Mouse (Mus musculus) heart, postnatal 0 days (tissue): Measurements from ENCODE around the gene Arl4c. TPM values are rescaled to one million over a fixed set of nuclear protein-coding genes. Genes with fewer than 3 reads are reported as not detected.

ENCODE experiments used
- ATAC-seq: fragments of 200-750 bp; cut with Nextera tagmentation; 2 replicates; pipeline ENCODE4 v1.8.0; 2017; ENCODE audit warnings: low read depth, moderate number of reproducible peaks, moderate library complexity; ENCODE audit not compliant: insufficient read depth
- DNase-seq: peaks from one replicate; pipeline ENCODE4 v3.0.0-alpha.2; 2016; ENCODE audit warnings: low spot score
- H3K27ac ChIP-seq: fragments of 300-500 bp; sonication (generic); 2 replicates; pipeline ENCODE4 v1.5.1; 2014; ENCODE audit warnings: low read depth, mild to moderate bottlenecking
- H3K27me3 ChIP-seq: fragments of 300-500 bp; sonication (generic); 2 replicates; pipeline ENCODE4 v1.6.1; 2014; ENCODE audit warnings: low read length, mixed read lengths; ENCODE audit not compliant: control insufficient read depth, insufficient read depth
- H3K36me3 ChIP-seq: fragments of 300-500 bp; sonication (generic); replicated peaks from 2 replicates; pipeline ENCODE4 v1.6.1; 2014; ENCODE audit warnings: low read length, mixed read lengths; ENCODE audit not compliant: control insufficient read depth, insufficient read depth
- H3K4me1 ChIP-seq: fragments of 300-500 bp; sonication (generic); 2 replicates; pipeline ENCODE4 v1.6.1; 2014; ENCODE audit warnings: antibody characterized with exemption; ENCODE audit not compliant: control insufficient read depth, insufficient read depth
- H3K4me2 ChIP-seq: fragments of 300-500 bp; sonication (generic); 2 replicates; pipeline ENCODE4 v1.6.1; 2014; ENCODE audit warnings: low read depth, mild to moderate bottlenecking, low read length, moderate library complexity
- H3K4me3 ChIP-seq: fragments of 300-500 bp; sonication (generic); 2 replicates; pipeline ENCODE4 v1.5.1; 2014; ENCODE audit warnings: low read depth, low read length
- H3K9ac ChIP-seq: fragments of 300-500 bp; sonication (generic); replicated peaks from 2 replicates; pipeline ENCODE4 v1.6.1; 2014; ENCODE audit warnings: low read depth, low read length, mixed read lengths
- H3K9me3 ChIP-seq: fragments of 300-500 bp; sonication (generic); replicated peaks from 2 replicates; pipeline ENCODE4 v1.6.1; 2016; ENCODE audit warnings: low read length; ENCODE audit not compliant: control insufficient read depth
- CTCF ChIP-seq: IDR thresholded peaks from 2 replicates; pipeline ENCODE4 v1.5.1; 2016; ENCODE audit warnings: antibody characterized with exemption, control low read depth, low read depth
- EP300 ChIP-seq: IDR thresholded peaks from 2 replicates; pipeline ENCODE4 v1.6.1; 2016; ENCODE audit warnings: antibody characterized with exemption, low read depth
- WGBS: fragments of 180-500 bp; shearing (Covaris S2); extraction: QIAGEN DNeasy Blood & Tissue Kit; methylation state at CpG from one replicate; pipeline ENCODE4 v1.1.7; 2014; 5-methylcytosine and 5-hydroxymethylcytosine counted together
- polyA plus RNA-seq: library from polyadenylated mRNA; unstranded; fragments of >200 nt; fragmentation: Nextera tagmentation; extraction: Ambion mirVana; gene quantifications from 2 replicates; pipeline ENCODE4 v1.2.1, GENCODE M21; 2015
- total RNA-seq: library from RNA; depleted of rRNA; stranded (reverse); fragments of >200 nt; gene quantifications from 2 replicates; pipeline ENCODE4 v1.2.3, GENCODE M21; 2014; ENCODE audit warnings: low replicate concordance

Arl4c gene
- total and polyA plus RNA-seq, 2 experiments from 2014 or later, result 6.2 to 20.9 TPM

- no peaks in the 10 kb centered on the region for H3K27me3 ChIP-seq
- ATAC-seq (no peak), DNase-seq (no peak)
- TF ChIP-seq EP300, result no peak
- no peak for TF ChIP-seq CTCF
- H3K4me2 ChIP-seq, result no peak overlapping the region
- WGBS, result 63% methylated on average over 3 of the region's 3 CpGs
- no peaks in the 10 kb centered on the region for H3K36me3 ChIP-seq
- no peak overlapping the region for H3K4me3 ChIP-seq
- no peaks in the 10 kb centered on the region for H3K4me1 ChIP-seq
- no peaks in the 10 kb centered on the region for H3K9me3 ChIP-seq
- no peak overlapping the region for H3K9ac ChIP-seq
- H3K27ac ChIP-seq, result no peak overlapping the region
These were observed 56.4 kb downstream of the Arl4c start for GRCm38 (mm10) chr1:88645599-88646119.

DNA sequence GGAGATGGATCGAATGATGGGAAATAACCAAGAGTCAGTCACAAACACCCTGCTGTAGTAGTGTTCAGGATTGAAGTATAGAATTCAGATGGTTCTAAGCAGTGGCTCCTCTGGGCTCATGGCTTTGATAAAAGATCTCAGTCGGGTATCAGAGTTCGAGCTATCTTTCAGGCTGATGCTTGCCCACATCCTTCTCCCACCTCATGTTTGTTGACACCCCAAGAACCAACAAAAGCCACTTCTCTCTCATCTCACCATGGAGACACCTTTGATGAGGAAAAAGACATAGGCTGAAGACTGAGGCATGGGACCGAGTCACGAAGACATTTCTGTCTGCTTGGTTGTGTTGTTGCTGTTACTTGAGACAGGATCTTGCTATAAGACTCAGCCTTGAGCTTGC lies 57.6 kb downstream of the Arl4c start:
- no peaks in the 10 kb centered on the region for H3K27me3 ChIP-seq
- WGBS, result 81% methylated on average over 5 of the region's 5 CpGs
- ATAC-seq (no peak), DNase-seq (no peak)
- no peak for TF ChIP-seq EP300
- no peak for TF ChIP-seq CTCF
- H3K4me3 ChIP-seq, result no peak overlapping the region
- no peaks in the 10 kb centered on the region for H3K9me3 ChIP-seq
- H3K9ac ChIP-seq, result no peak overlapping the region
- H3K27ac ChIP-seq, result no peak overlapping the region
- H3K36me3 ChIP-seq, result no peaks in the 10 kb centered on the region
- no peak overlapping the region for H3K4me2 ChIP-seq
- peaks cover 10% of the 10 kb centered on the region; the same call in 1 of the 2 replicates for H3K4me1 ChIP-seq

DNA sequence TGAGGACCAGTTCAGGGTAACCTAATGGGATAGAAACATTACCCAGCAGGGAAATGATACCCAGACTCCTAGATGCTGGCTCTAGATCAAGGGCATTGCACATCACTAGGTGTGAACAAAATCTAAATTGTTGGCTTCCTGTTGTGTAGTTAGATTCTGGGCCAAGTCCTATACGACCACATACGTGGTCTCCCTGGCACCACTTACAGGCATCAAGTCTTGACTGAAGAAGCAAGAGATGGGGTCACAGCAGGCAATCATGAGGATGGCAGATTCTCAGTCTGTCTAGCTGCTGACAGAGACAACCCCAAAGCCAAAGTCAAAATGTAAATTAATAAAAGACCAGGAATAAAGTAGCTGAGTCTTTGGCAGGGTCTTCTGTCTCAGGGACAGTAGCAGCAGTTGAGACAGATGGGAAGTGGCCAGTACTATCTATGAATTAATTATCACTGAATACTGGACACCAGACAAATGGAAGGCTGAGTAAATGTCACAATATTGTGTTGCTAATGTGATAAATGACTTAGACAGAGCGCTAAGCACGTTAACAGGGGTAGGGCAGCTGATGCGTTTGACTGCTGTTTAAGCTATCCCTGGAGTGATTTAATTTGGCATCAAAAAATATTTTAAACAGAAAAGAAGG lies 58.7 kb downstream of the Arl4c start:
- Histone ChIP-seq H3K9me3 (no peaks in the 10 kb centered on the region), H3K9ac (no peak overlapping the region), H3K27me3 (no peaks in the 10 kb centered on the region), H3K4me1 (peaks cover 14% of the 10 kb centered on the region; the same call in 1 of the 2 replicates), H3K36me3 (no peaks in the 10 kb centered on the region), H3K4me2 (no peak overlapping the region), H3K27ac (no peak overlapping the region), H3K4me3 (no peak overlapping the region)
- whole genome bisulfite sequencing, result 70% methylated on average over 5 of the region's 5 CpGs
- TF ChIP-seq EP300, result no peak
- no peak for TF ChIP-seq CTCF
- DNase-seq (no peak), ATAC-seq (no peak)

DNA sequence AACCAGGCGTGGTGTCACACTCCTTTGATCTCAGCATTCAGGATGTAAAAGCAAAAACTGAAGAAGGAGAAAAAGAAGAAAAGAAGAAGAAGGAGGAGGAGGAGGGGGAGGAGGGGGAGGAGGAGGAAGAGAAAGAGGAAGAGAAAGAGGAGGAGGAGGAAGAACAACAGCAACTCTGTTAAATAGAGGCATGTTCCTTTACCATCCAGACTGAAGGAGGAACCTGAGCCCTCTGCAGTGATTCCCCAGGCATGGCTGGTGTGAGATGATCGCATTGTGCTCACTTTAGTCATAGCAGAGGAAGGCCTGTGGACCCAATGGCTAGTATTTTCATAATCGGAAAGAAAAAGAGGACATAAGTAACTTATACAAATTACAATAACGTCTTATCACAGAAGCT lies 59.3 kb downstream of the Arl4c start:
- Histone ChIP-seq H3K4me1 (peaks cover 14% of the 10 kb centered on the region; the same call in 1 of the 2 replicates), H3K4me2 (no peak overlapping the region), H3K9me3 (no peaks in the 10 kb centered on the region), H3K9ac (no peak overlapping the region), H3K27ac (no peak overlapping the region), H3K27me3 (no peaks in the 10 kb centered on the region), H3K36me3 (no peaks in the 10 kb centered on the region), H3K4me3 (no peak overlapping the region)
- 71% methylated on average over 4 of the region's 4 CpGs for WGBS
- TF ChIP-seq CTCF (no peak), EP300 (no peak)
- DNase-seq (no peak), ATAC-seq (no peak)

GRCm38 (mm10) chr1:88641678-88642215 lies 60.3 kb downstream of the Arl4c start:
- Histone ChIP-seq H3K4me3 (no peak overlapping the region), H3K9ac (no peak overlapping the region), H3K4me1 (peaks cover 14% of the 10 kb centered on the region; the same call in 1 of the 2 replicates), H3K27ac (no peak overlapping the region), H3K27me3 (no peaks in the 10 kb centered on the region), H3K9me3 (no peaks in the 10 kb centered on the region), H3K36me3 (no peaks in the 10 kb centered on the region), H3K4me2 (no peak overlapping the region)
- ATAC-seq (no peak), DNase-seq (no peak)
- TF ChIP-seq EP300 (no peak), CTCF (no peak)
- WGBS, result 78% methylated on average over 2 of the region's 2 CpGs
